In genomic region chr6:145495731-145496130, GRCm38 (mm10) we compare ENCODE assay signal across 26 mouse cellular contexts.
"Had no signal": no experiment of that assay in that cellular context is flagged by ENCODE, and none has a peak within 500 bp of the region (broad histone marks: within the 10 kb centered on the region; RNA-seq: fewer than 3 reads in every experiment).

No protein-coding gene starts in this region.

- H3K27ac ChIP-seq: embryonic facial prominence, embryonic 10.5 days; embryonic facial prominence, embryonic 12.5 days; embryonic facial prominence, embryonic 13.5 days; embryonic facial prominence, embryonic 15.5 days; forebrain, embryonic 10.5 days; forebrain, embryonic 12.5 days; forebrain, embryonic 13.5 days; forebrain, embryonic 15.5 days; gastrocnemius, adult 2 months; heart, adult 2 months; heart, embryonic 10.5 days had no signal

- H3K9ac ChIP-seq: embryonic facial prominence, embryonic 12.5 days; embryonic facial prominence, embryonic 13.5 days; embryonic facial prominence, embryonic 15.5 days; forebrain, embryonic 12.5 days; forebrain, embryonic 13.5 days; forebrain, embryonic 15.5 days; forebrain, postnatal 0 days had no signal

- H3K4me1 ChIP-seq: embryonic facial prominence, embryonic 10.5 days; embryonic facial prominence, embryonic 12.5 days; forebrain, embryonic 10.5 days; forebrain, embryonic 12.5 days; forebrain, embryonic 13.5 days; forebrain, embryonic 15.5 days had no signal

- H3K4me3 ChIP-seq: embryonic facial prominence, embryonic 10.5 days; embryonic facial prominence, embryonic 12.5 days; embryonic facial prominence, embryonic 13.5 days; embryonic facial prominence, embryonic 15.5 days; erythroblast, embryonic 14.5 days; forebrain, embryonic 10.5 days; forebrain, embryonic 12.5 days; forebrain, embryonic 13.5 days; forebrain, embryonic 15.5 days; gastrocnemius, adult 2 months; heart, adult 2 months; heart, embryonic 10.5 days had no signal

- DNase-seq: cerebellum, postnatal 10 days; cerebellum, postnatal 14 days; cerebellum, postnatal 25 days; cerebellum, postnatal 36 days; embryo, embryonic 11 days; forebrain, postnatal 0 days; gastrocnemius, adult 2 months; gastrocnemius, postnatal 10 days; gastrocnemius, postnatal 14 days; gastrocnemius, postnatal 25 days; heart, adult 11 months; heart, adult 18-20 months; heart, adult 2 months had no signal

- H3K9me3 ChIP-seq: embryonic facial prominence, embryonic 10.5 days; embryonic facial prominence, embryonic 12.5 days; embryonic facial prominence, embryonic 13.5 days; embryonic facial prominence, embryonic 15.5 days; forebrain, embryonic 10.5 days; forebrain, embryonic 12.5 days; forebrain, embryonic 13.5 days; forebrain, embryonic 15.5 days; heart, embryonic 10.5 days had no signal

- H3K27me3 ChIP-seq: embryonic facial prominence, embryonic 12.5 days; embryonic facial prominence, embryonic 13.5 days; embryonic facial prominence, embryonic 15.5 days; forebrain, embryonic 12.5 days; forebrain, embryonic 13.5 days; forebrain, embryonic 15.5 days had no signal

- H3K36me3 ChIP-seq: embryonic facial prominence, embryonic 10.5 days; embryonic facial prominence, embryonic 12.5 days; embryonic facial prominence, embryonic 13.5 days; embryonic facial prominence, embryonic 15.5 days; forebrain, embryonic 10.5 days; forebrain, embryonic 12.5 days; forebrain, embryonic 15.5 days; heart, embryonic 10.5 days had no signal

- H3K4me2 ChIP-seq: embryonic facial prominence, embryonic 12.5 days; embryonic facial prominence, embryonic 13.5 days; embryonic facial prominence, embryonic 15.5 days; forebrain, embryonic 12.5 days; forebrain, embryonic 13.5 days; forebrain, embryonic 15.5 days; heart, embryonic 11.5 days had no signal

- ATAC-seq: forebrain, embryonic 13.5 days; forebrain, embryonic 14.5 days; forebrain, embryonic 15.5 days; forebrain, embryonic 16.5 days; forebrain, postnatal 0 days had no signal
